Mouse (Mus musculus) C2C12 (cell line): Measurements from ENCODE around the gene Cxcl16.

Experiments used
- CTCF ChIP-seq: IDR thresholded peaks from one replicate; pipeline ENCODE4 v1.5.1; 2011; ENCODE audit not compliant: control insufficient read depth, insufficient read depth, insufficient read length
- MAX ChIP-seq: IDR thresholded peaks from one replicate; pipeline ENCODE4 v1.6.1; 2011; ENCODE audit warnings: mild to moderate bottlenecking, control low read depth
- MYOD1 ChIP-seq: IDR thresholded peaks from one replicate; pipeline ENCODE4 v1.6.1; 2011; ENCODE audit warnings: low read depth; ENCODE audit not compliant: control insufficient read depth, insufficient read length
- MYOG ChIP-seq: IDR thresholded peaks from one replicate; pipeline ENCODE4 v1.6.1; 2011; ENCODE audit not compliant: control insufficient read depth, insufficient read length; ENCODE audit errors: extremely low read depth

GRCm38 (mm10) chr11:70499566-70500475, 40.0 kb upstream of the Cxcl16 start:
- TF ChIP-seq CTCF (no peak), MAX (no peak), MYOD1 (no peak), MYOG (no peak)
